Mouse (Mus musculus) heart, postnatal 10 days (tissue): ENCODE results near the gene Ccnb2. TPM values are rescaled to one million over a fixed set of nuclear protein-coding genes. Genes with fewer than 3 reads are reported as not detected.

Experiments used
- DNase-seq, 2 experiments: peaks; one replicate each; pipeline ENCODE4 v3.0.0; 2021
- intact Hi-C: fragments of 180-260 bp; cut with DNase I; formaldehyde crosslinking; loops from one replicate; pipeline ENCODE4 v1.15.1; 2025
- microRNA-seq, 2 experiments: library from miRNA; unstranded; fragments of <30 nt; microRNA quantifications; one replicate each; pipeline ENCODE4 v1.2.0; 2022
- total RNA-seq, 2 experiments: library from RNA; stranded (reverse); gene quantifications; 2 replicates each; pipeline ENCODE4 v1.2.3; 2021

The Ccnb2 gene
- total RNA-seq, 2 experiments from 2014 or later: 22.0 to 22.2 TPM

- intact Hi-C loops: no loop called here
These were observed 36.2 kb downstream of the Ccnb2 start for GRCm38 (mm10) chr9:70384958-70385728.

GRCm38 (mm10) chr9:70384494-70384893, 36.9 kb downstream of the Ccnb2 start:
- intact Hi-C loops: no loop called here
- no peak for DNase-seq

More at GRCm38 (mm10) chr9:70384958-70385728, 36.2 kb downstream of the Ccnb2 start:
- no peak for DNase-seq

- intact Hi-C loops: no loop called here
- no peak for DNase-seq
These were observed 37.6 kb downstream of the Ccnb2 start for GRCm38 (mm10) chr9:70383750-70384149.

GRCm38 (mm10) chr9:70382091-70382490, 39.3 kb downstream of the Ccnb2 start:
- intact Hi-C loops: no loop called here
- DNase-seq: peak in 1 of 2 experiments; percentile 18

DNA sequence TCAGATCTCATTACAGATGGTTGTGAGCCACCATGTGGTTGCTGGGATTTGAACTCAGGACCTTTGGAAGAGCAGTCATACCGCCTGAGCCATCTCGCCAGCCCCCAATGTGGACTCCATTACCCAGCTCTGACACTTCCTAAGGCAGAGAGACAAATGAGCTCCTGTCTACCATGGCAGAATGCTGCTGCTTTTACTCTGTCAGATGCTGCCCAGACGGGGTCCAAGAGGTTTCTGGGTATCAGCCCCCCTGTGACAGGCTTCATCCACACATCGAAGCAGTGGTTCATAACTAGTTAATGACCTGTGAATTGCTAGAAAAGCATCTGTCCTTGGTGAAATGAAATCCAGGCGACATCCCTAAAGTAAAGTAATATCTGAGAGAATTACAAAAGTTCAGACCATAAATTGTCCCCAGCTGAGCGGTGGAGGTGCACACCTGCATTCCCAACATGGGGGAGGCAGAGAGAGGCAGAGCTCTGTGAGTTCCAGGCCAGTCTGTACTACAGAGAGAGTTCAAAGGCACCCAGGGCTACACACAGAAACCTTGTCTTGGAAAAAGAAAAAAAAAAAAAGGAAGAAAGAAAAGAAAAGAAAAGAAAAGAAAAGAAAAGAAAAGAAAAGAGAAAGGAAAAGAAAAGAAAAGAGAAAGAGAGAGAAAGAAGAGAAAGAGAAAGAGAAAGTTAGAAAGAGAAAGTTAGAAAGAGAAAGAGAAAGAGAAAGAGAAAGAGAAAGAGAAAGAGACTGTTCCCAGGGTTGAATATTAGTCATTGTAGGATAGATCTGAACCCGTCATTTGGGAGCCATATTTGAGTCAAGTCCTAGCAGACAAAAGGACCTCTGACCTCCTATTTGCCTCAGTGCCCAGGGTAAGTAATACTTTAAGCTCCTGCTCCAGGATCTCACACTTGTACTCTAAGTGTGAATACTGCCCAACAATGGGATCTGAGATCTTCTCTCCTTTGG, 41.6 kb downstream of the Ccnb2 start:
- intact Hi-C loops: loop anchor here (5.0 kb wide), 1 partner anchor 187 kb away; no protein-coding TSS in a partner anchor
- DNase-seq: no peak

DNA sequence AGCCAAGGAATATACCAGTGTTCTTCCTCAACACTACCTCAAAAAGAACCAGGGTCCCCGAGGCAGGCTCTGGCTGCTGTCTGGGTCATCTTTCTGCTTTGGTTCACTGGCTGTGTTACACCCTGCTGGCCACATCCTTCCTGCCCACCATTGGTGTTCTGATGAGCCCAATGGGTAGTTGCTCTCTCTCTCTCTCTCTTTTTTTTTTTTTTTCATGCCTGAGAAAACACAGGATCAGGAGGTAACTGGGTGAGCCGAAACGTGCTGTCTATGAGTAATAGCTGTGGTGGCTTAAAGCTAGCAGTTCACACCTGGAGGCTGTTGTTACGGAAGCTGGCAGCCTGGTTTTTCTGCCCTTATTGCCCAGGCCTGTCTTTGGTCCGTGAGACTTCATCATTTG, 49.7 kb downstream of the Ccnb2 start:
- no peak for DNase-seq
- intact Hi-C loops: no loop called here

- DNase-seq: peak; percentile 21 to 23
These were observed 54.4 kb downstream of the Ccnb2 start for GRCm38 (mm10) chr9:70366898-70367297.

GRCm38 (mm10) chr9:70365915-70366314, 55.4 kb downstream of the Ccnb2 start:
- DNase-seq: no peak
- intact Hi-C loops: no loop called here

More at GRCm38 (mm10) chr9:70366898-70367297, 54.4 kb downstream of the Ccnb2 start:
- intact Hi-C loops: no loop called here

- intact Hi-C loops: no loop called here
- no peak for DNase-seq
These were observed 56.6 kb downstream of the Ccnb2 start for GRCm38 (mm10) chr9:70364741-70365140.

GRCm38 (mm10) chr9:70359402-70360131, 61.8 kb downstream of the Ccnb2 start:
- DNase-seq: no peak
- intact Hi-C loops: no loop called here

Small RNA genes lying within 50 kb of the gene (microRNA-seq; reads per million reads assigned to microRNA genes)
- gene Mir5626: 0 to 2.4 reads per million in 2 experiments

Other genes starting within 250 kb of the Ccnb2 start
- 10 to 100 TPM; 22.6 to 23.3 TPM for gene Myo1e, start 214.2 kb downstream of the Ccnb2 start, total RNA-seq
- gene Rnf111, start 82.2 kb upstream of the Ccnb2 start, total RNA-seq: 10 to 100 TPM; 29.8 to 33.2 TPM
- 10 to 100 TPM; 30.7 to 30.8 TPM for gene Sltm, start 121.2 kb upstream of the Ccnb2 start, total RNA-seq
- under 1 TPM; 0.74 to 0.93 TPM for gene Gm10642, start 234.7 kb upstream of the Ccnb2 start, total RNA-seq
- gene Mindy2, start 235.6 kb upstream of the Ccnb2 start, total RNA-seq: 10 to 100 TPM; 31.5 to 32.6 TPM